Mouse (Mus musculus) liver, postnatal 0 days (tissue): ENCODE measurements around the gene Ldlrad2. TPM values are rescaled to one million over a fixed set of nuclear protein-coding genes. Genes with fewer than 3 reads are reported as not detected.

Experiments
- ATAC-seq: fragments of 200-750 bp; cut with Nextera tagmentation; 2 replicates; pipeline ENCODE4 v1.8.0; 2017; ENCODE audit warnings: mild to moderate bottlenecking, moderate library complexity
- DNase-seq: peaks from one replicate; pipeline ENCODE4 v3.0.0-alpha.2; 2016
- H3K27ac ChIP-seq: fragments of 300-500 bp; sonication (generic); 2 replicates; pipeline ENCODE4 v1.5.1; 2014; ENCODE audit warnings: antibody characterized with exemption, moderate library complexity, mild to moderate bottlenecking, low read depth
- H3K27me3 ChIP-seq: fragments of 300-500 bp; sonication (generic); 2 replicates; pipeline ENCODE4 v1.6.1; 2014; ENCODE audit warnings: low read length, control low read depth, mixed read lengths; ENCODE audit not compliant: insufficient read depth
- H3K36me3 ChIP-seq: fragments of 300-500 bp; sonication (generic); replicated peaks from 2 replicates; pipeline ENCODE4 v1.6.1; 2014; ENCODE audit warnings: mild to moderate bottlenecking, control low read depth, low read length, moderate library complexity, mixed read lengths; ENCODE audit not compliant: insufficient read depth
- H3K4me1 ChIP-seq: fragments of 300-500 bp; sonication (generic); 2 replicates; pipeline ENCODE4 v1.6.1; 2014; ENCODE audit warnings: antibody characterized with exemption, mild to moderate bottlenecking, control low read depth; ENCODE audit not compliant: insufficient read depth
- H3K4me2 ChIP-seq: fragments of 300-500 bp; sonication (generic); 2 replicates; pipeline ENCODE4 v1.6.1; 2014; ENCODE audit warnings: low read depth, mild to moderate bottlenecking, low read length, moderate library complexity, mixed read lengths
- H3K4me3 ChIP-seq: fragments of 300-500 bp; sonication (generic); 2 replicates; pipeline ENCODE4 v1.5.1; 2014; ENCODE audit warnings: low read depth, low read length
- H3K9ac ChIP-seq: fragments of 300-500 bp; sonication (generic); replicated peaks from 2 replicates; pipeline ENCODE4 v1.6.1; 2014; ENCODE audit warnings: mild to moderate bottlenecking, moderate library complexity
- H3K9me3 ChIP-seq: fragments of 300-500 bp; sonication (generic); 2 replicates; pipeline ENCODE4 v1.6.1; 2016; ENCODE audit warnings: mild to moderate bottlenecking, control low read depth, low read length, mixed read lengths
- CTCF ChIP-seq: sonication (generic); IDR thresholded peaks from 2 replicates; pipeline ENCODE4 v1.5.1; 2016; ENCODE audit warnings: antibody characterized with exemption, low read depth
- EP300 ChIP-seq: IDR thresholded peaks from 2 replicates; pipeline ENCODE4 v1.6.1; 2016; ENCODE audit warnings: antibody characterized with exemption, low read depth, mild to moderate bottlenecking
- WGBS: fragments of 180-500 bp; shearing (Covaris S2); extraction: QIAGEN DNeasy Blood & Tissue Kit; methylation state at CpG from one replicate; pipeline ENCODE4 v1.1.7; 2014; ENCODE audit not compliant: insufficient replicate concordance; 5-methylcytosine and 5-hydroxymethylcytosine counted together
- polyA plus RNA-seq: library from polyadenylated mRNA; unstranded; fragments of >200 nt; fragmentation: Nextera tagmentation; extraction: Ambion mirVana; gene quantifications from 2 replicates; pipeline ENCODE4 v1.2.1, GENCODE M21; 2015

Gene Ldlrad2
- polyA plus RNA-seq, 1 experiment from 2014 or later, result not detected

DNA sequence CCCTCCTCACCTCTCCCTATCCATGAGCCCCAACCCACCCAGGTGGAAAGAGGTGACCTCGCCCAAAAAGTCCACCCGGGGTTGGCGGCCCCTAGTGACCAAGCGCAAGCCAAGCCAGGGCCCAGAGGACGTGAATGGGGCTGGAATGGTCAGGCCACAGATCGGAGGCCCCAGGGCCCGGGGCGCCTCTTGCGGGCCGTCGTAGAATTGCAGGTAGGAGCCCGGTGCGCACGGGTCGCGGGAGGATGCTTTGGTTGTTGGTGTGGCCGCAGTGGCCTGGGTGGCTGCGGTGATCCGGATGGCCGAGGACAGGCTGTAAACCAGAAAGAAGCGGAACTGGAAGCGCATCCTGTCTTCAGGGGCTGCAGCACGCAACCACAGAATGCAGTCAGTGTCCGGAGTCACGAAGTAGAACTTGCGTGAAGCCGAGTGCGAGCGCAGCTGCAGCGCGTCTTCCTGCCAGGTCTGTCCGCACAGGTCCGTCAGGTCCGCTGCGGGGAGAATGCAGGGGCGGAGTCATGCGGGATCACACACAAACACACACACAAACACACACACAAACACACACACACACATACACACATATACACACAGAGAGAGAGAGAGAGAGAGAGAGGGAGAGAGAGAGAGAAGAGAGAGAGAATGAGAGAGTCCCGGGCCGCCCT lies 3.9 kb upstream of the Ldlrad2 start:
- Histone ChIP-seq H3K4me2 (peak overlapping the region; percentile 53), H3K27me3 (peaks cover 8% of the 10 kb centered on the region; the same call in 1 of the 2 replicates), H3K36me3 (no peaks in the 10 kb centered on the region), H3K27ac (no peak overlapping the region), H3K9ac (no peak overlapping the region), H3K9me3 (no peaks in the 10 kb centered on the region), H3K4me3 (no peak overlapping the region), H3K4me1 (no peaks in the 10 kb centered on the region)
- ATAC-seq (peak; percentile 71), DNase-seq (peak; percentile 69)
- 4% methylated on average over 39 of the region's 39 CpGs for WGBS
- TF ChIP-seq EP300 (no peak), CTCF (peak; percentile 80)

- Histone ChIP-seq H3K27me3 (peaks cover 8% of the 10 kb centered on the region; the same call in 1 of the 2 replicates), H3K9me3 (no peaks in the 10 kb centered on the region), H3K36me3 (no peaks in the 10 kb centered on the region), H3K4me2 (no peak overlapping the region), H3K27ac (no peak overlapping the region), H3K4me1 (no peaks in the 10 kb centered on the region), H3K9ac (no peak overlapping the region), H3K4me3 (no peak overlapping the region)
- no peak for DNase-seq
- WGBS, result 87% methylated on average over 12 of the region's 12 CpGs
- TF ChIP-seq EP300 (no peak), CTCF (no peak)
- no peak for ATAC-seq
These were observed 3.1 kb upstream of the Ldlrad2 start for GRCm38 (mm10) chr4:137577486-137577885.

- Histone ChIP-seq H3K36me3 (peaks cover under 1% of the 10 kb centered on the region; the same call in 1 of the 2 replicates), H3K27me3 (no peaks in the 10 kb centered on the region), H3K27ac (no peak overlapping the region), H3K9me3 (no peaks in the 10 kb centered on the region), H3K4me2 (no peak overlapping the region), H3K4me1 (no peaks in the 10 kb centered on the region), H3K4me3 (no peak overlapping the region), H3K9ac (no peak overlapping the region)
- DNase-seq (no peak), ATAC-seq (no peak)
- no peak for TF ChIP-seq EP300
- TF ChIP-seq CTCF, result no peak
- WGBS, result 81% methylated on average over 9 of the region's 9 CpGs
These were observed 4.5 kb downstream of the Ldlrad2 start for GRCm38 (mm10) chr4:137569873-137570272.

DNA sequence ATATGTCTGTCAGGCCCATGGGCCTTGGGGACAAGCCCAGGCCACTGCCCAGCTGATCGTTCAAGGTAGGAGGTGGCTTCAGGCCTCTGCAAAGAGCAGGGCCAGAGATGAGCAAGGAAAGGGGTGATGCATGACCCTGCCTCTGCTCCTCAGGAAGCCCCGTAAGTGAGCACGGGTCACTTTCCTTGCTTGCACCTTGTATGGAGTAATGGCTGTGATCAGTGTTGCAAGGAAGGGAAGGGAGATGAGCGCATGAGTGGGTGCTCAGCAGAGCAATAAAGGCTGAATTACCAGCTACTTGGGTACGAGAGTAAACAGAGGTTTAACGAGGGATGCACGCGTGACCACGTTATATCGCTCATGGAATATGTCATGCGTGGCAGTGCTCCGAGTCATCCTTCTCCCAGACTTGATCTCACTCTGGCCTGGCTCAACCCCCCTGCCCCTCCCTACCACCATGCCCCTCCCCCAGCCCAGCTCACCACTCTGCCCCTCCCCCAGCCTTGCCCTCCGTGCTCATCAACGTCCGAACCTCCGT lies 17.6 kb downstream of the Ldlrad2 start:
- H3K9ac ChIP-seq, result no peak overlapping the region
- WGBS, result 72% methylated on average over 16 of the region's 16 CpGs
- no peak overlapping the region for H3K4me2 ChIP-seq
- H3K4me1 ChIP-seq, result no peaks in the 10 kb centered on the region
- TF ChIP-seq CTCF, result no peak
- TF ChIP-seq EP300, result no peak
- H3K27ac ChIP-seq, result no peak overlapping the region
- ATAC-seq, result no peak
- DNase-seq, result no peak
- no peaks in the 10 kb centered on the region for H3K27me3 ChIP-seq
- H3K9me3 ChIP-seq, result no peaks in the 10 kb centered on the region
- H3K36me3 ChIP-seq, result peaks cover 21% of the 10 kb centered on the region
- no peak overlapping the region for H3K4me3 ChIP-seq

DNA sequence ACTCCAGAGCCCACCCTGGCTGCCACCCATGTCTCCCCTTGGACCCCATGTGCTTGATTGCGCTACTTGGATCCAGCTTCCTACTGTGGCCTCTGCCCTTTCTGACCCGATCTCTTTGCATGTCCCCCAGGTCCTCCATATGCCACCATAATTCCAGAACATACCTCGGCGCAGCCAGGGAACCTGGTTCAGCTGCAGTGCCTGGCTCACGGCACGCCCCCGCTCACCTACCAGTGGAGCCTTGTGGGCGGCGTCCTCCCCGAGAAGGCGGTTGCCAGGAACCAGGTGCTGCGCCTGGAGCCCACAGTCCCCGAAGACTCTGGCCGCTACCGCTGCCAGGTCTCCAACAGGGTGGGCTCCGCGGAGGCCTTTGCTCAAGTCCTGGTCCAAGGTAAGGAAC lies 20.9 kb downstream of the Ldlrad2 start:
- ATAC-seq, result no peak
- no peak overlapping the region for H3K9ac ChIP-seq

GRCm38 (mm10) chr4:137546003-137546525 lies 28.3 kb downstream of the Ldlrad2 start:
- ATAC-seq (no peak), DNase-seq (peak; percentile 68)
- no peak overlapping the region for H3K27ac ChIP-seq
- H3K4me2 ChIP-seq, result no peak overlapping the region
- no peaks in the 10 kb centered on the region for H3K9me3 ChIP-seq
- H3K36me3 ChIP-seq, result peaks cover 19% of the 10 kb centered on the region; the same call in 1 of the 2 replicates
- H3K27me3 ChIP-seq, result no peaks in the 10 kb centered on the region
- no peaks in the 10 kb centered on the region for H3K4me1 ChIP-seq
- no peak overlapping the region for H3K9ac ChIP-seq
- WGBS, result 68% methylated on average over 5 of the region's 5 CpGs
- TF ChIP-seq CTCF, result peak; percentile 78
- no peak for TF ChIP-seq EP300
- H3K4me3 ChIP-seq, result no peak overlapping the region

More for the DNA sequence above, 20.9 kb downstream of the Ldlrad2 start:
- no peak for DNase-seq
- Histone ChIP-seq H3K4me1 (no peaks in the 10 kb centered on the region), H3K36me3 (peaks cover 12% of the 10 kb centered on the region), H3K4me3 (no peak overlapping the region), H3K27ac (no peak overlapping the region), H3K27me3 (no peaks in the 10 kb centered on the region), H3K9me3 (no peaks in the 10 kb centered on the region), H3K4me2 (no peak overlapping the region)
- 82% methylated on average over 17 of the region's 17 CpGs for WGBS
- no peak for TF ChIP-seq CTCF
- TF ChIP-seq EP300, result no peak
